Mouse (Mus musculus) thymus, adult 2 months (tissue): ENCODE results near the gene Tnxb.

Experiments
- CTCF ChIP-seq: fragments of 200-500 bp; IDR thresholded peaks from 2 replicates; pipeline ENCODE4 v1.5.1; 2012; ENCODE audit warnings: mild to moderate bottlenecking, control low read depth, low read length, moderate library complexity, borderline replicate concordance; ENCODE audit not compliant: control insufficient read depth, poor library complexity, insufficient read depth; ENCODE audit errors: extremely low read depth
- POLR2A ChIP-seq: fragments of 200-500 bp; IDR thresholded peaks from 2 replicates; pipeline ENCODE4 v1.6.1; 2012; ENCODE audit warnings: mild to moderate bottlenecking, low read length, control low read depth, moderate library complexity; ENCODE audit not compliant: control insufficient read depth, poor library complexity, insufficient read depth; ENCODE audit errors: extremely low read depth

DNA sequence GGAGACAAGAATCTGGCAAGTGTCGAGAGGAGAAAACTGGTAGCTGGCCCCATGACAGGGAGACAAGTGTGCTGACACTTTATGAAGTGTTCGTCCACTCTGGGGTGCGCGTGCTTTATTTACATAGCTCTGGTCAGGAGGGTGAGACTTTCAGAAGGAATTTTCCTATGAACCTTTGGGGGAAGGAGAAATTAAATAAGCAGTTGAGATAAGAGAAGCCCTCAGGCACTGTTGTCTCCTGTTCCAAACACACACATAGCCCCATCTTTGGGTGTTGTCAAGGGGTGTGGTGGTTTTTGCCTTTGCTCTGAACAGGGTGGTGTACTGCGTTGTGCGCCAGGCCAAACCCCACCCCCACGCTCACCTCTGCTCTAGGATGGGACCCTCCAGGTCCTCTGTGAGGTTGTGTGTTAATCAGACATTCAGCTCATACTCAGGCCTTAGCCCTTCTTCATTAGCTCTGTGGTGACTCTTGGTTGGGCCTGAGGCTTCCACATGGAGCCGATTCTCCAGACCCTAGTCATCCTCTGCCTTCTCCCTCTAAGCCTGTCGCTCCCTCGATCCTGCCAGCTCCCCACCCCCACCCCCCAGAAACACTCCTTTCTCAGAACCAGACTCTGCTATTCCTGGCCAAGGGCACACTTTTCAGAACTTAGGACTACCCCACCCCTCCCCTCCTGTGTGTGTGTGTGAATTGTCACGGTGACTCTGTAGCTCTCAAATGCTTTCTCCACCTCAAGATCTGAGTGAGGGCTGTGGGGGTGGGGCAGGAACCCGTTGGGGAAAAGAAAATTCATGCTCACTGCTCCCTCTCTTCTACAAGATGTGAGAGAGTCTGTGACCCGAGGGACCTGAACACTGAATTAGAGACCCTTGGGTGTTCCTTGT is 5.1 kb downstream of the Tnxb start:
- no peak for TF ChIP-seq CTCF
- TF ChIP-seq POLR2A = no peak
